Mouse (Mus musculus) gastrocnemius, adult 18-20 months (tissue): ENCODE measurements at regions not wholly inside any gene's neighbourhood (a gene's known extent, or its start where the extent isn't known, plus 50 kb on each side); places are given as distances from the start of the nearest gene placed in this dataset.

Source experiments
- DNase-seq: peaks from one replicate; pipeline ENCODE4 v3.0.0; 2021; ENCODE audit warnings: low spot score

DNA sequence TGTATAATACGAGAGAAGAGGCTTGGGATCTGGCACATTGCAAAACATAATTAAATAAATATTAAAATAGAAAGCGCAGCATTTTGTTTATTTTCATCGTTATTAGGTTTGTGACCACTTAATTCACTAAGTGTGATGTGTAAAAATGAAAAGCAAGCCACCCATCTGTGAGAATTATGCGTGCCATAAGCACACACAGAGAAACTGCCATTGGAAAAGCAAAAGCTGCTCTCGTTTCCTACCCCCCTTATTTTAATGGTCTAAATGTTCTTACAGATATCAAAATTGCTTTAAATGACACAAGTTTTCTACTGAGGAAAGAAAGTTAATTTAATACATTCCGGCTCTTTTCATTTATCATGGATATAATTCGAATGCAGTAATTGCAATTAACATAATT lies 2780.8 kb upstream of the Gm7489 start:
- DNase-seq, result no peak

DNA sequence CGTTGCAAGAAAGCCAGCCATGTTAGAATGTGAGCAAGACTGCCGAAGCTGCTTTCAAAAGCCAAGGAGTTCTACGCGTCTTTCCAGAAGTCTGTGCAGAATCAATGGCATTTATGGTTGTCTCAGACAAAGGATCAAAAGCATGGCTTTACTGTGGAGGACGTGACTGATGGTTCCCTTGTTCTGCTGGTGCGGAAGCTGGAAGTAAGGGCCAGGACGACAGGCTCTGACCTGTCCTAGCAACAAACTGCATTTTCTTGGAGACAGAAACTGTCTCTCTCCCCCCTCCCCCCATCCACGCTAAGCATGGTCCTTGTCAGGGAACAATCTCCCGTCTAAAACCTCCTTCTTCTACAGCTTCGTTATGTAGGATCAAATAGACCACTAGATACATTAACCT lies 2780.3 kb upstream of the Gm7489 start:
- no peak for DNase-seq

DNA sequence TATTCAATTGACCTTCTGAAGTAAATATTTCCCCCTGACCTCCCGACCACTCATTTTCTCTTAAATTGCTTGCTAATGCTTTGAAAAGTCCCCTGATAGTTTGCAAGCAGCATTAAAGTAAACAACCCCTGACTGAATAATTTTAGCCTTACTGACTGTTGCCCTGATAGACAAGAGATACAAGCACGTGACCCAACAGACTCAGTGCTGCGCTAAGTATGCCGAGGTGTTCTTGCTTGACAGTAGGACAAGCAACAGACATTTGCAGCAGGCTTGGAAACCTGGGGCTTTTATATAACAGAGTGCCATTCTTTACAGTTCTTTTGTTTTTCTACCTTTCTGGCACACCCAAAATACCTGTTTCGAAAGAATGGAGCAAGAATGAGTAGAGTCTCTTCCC lies 2779.9 kb upstream of the Gm7489 start:
- no peak for DNase-seq

DNA sequence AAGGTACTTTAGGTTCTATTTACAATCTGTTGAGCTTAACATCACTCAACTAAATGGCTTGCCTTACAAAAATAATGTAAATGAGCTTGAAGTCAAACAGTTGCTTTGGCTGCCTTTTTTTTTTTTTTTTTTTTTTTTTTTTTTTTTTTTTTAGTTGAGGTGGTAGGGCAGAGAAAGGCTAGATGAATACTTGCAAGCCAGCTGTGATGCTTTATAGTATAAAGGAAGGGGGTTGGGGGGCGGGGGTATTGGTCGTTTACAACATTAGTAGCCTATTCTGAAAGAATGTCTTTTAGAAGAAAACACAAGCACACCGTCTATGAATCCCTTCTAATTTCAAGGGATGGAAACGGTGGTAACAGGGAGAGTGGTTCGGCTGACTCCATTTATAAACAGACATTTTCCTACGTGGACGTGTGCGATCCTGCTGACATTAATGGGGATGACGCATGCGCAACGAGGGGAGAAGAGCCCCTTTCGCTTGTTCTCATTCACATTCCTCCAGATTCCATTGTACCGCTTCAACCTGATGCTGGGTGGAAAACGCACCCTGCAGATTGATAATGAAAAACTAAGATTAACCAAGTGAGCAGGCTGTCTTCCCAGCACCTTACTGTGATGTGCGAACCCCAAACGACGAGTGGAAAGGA lies 2779.2 kb upstream of the Gm7489 start:
- DNase-seq, result no peak

DNA sequence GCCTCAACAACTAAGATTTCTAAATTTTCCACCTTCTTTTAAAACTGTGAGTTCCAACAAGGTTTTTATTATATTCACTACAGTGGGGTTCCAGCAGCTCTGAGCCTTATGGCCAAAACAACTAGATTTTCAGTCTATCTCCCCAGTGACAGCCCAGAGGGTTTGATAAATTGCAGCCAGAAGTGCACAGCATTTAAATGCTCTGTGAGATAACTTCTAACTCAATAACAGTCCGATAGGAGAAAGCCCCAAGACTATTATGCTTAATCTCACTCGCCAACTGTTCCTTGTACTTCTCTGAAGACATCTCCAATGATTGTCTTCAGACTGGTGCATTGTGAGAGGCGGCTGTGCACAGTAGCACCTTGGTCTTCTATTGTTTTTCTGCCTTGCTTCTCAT lies 2774.5 kb upstream of the Gm7489 start:
- DNase-seq, result no peak

DNA sequence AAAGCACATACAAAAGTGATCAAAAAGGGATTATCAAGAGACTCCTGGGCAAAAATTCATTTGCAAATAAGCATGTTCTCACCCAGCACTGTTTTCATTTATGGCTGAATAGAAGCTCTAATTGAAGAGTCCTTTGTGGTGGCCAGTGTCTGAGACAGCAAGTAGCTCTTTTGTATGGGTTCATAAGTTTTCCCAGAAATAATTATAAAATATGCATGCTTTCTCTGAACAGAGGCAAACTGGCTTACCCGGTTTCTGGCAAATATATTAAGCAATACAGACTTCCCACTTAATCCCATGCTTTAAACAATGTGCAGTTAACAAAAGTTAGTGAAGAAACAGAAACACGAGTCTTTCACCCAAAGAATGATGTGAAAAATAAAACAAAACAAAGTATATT lies 2758.8 kb upstream of the Gm7489 start:
- no peak for DNase-seq

DNA sequence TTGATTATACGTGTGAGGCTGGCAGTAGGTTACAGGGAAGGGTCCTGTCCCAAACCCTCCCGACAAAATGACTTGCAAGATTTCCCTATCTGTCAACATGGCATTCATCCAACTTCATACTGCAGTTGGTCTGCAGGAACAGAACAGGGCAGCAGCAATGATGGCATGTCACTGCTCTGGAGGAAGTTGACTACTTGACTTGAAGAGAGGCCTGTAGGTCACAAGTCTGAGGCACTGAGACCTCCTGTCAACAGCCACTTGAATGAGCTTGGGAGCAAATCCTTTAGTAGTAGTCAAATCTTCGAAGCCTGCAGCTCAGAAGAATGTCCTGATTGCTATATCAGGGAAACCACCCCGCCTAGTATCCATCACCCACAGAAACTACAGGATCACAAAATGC lies 2753.7 kb upstream of the Gm7489 start:
- no peak for DNase-seq

DNA sequence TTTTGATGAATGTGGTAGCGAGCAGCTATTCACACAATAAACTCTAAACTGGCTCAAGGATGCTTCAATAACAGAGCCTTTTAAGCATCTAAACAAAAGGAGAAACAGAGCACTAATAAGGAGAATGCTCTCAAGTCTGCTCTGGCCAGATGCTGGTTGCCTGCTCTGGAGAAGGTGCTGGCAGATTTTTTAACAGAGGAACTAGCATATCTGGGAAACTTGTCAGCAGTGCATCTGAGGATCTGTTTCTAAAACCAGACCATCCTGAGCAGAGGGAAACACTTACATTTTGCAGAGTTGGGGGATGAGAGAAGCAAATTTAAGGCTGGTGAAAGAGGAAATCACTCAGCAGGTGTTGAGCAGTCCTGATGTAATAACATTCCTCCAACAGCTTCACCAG lies 2748.6 kb upstream of the Gm7489 start:
- no peak for DNase-seq

DNA sequence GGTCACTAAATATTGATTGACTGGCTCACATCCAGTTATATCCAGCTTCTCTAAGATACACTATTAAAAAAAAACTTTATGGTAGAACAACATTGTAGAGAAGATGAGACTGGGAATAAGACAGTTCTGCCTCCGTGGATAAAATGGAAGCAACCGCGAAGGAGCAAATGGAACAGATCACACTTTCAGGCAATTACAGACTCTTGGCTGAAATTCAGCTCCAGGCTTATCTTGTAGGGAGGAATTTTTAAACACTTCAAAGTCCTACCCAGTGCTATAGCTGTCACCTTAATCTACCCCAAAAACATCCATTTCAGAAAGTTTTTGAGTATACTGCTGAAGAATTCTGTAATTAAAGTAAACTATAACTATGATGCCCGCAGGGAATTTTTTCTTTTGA lies 2745.2 kb upstream of the Gm7489 start:
- DNase-seq, result no peak

DNA sequence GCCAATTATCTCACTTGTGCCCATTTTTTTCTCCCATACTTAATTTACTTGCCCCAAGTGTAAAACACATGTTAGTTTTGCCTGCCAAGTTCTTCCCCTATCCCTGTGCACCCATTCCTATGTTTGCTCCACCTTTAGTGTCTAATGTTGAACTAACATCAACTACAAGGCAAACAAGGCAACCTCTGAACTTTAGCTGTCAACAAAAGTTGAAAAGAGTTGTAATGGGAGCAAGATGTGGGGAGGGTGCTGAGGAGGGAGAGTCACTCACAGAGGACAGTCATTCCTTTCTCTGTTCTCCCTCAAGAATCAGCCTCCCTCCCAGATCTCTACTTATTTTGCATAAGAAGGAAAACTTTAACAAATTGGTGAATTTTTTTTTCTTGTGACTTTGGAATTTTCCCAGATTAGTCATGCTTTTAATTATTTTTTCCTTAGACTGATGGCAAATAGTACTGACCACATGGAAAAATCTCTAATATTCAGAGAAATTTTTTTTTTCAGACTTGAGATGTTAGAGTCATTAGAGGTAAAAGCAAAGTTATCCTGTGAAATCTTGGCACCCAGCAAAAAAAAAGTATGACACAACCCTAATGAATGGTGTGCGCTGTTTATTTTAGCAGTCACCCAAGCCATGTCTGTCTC lies 2710.6 kb upstream of the Gm7489 start:
- no peak for DNase-seq

DNA sequence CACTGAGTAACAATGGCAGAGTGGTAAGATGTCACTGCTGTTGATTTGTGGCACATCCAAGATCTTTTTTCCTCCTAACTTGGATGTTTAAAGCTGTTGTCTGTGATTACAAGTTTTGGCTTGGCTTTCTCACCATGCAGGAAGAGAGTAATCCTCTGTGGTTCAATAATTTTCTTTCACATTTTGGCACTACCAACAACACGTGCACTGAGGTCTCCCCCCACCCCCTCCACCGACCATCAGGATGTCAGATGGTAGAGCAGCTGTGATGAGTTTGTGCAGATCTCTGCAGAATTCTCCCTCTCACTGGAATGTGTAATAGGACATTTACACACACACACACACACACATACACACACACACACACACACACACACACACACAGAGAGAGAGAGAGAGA lies 2708.2 kb upstream of the Gm7489 start:
- peak; percentile 18 for DNase-seq

DNA sequence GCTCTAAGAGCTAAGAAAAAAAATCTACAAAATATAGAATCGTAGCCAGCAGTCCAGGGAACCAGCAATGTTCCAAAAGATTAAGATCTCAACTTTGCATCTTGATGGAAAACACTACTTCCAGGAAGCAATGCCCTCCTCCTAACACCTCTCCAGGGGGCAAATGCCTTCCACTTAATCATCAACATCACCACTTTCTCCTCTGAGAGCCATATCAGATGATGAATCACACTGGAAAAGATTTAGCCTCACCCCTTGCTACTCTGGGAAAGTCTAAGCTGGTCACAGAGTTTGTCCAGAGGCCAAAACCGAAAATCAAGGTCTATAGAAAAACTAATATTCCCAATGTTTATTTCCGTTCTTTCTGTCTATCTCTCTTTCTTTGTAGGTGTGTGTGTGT lies 2695.6 kb upstream of the Gm7489 start:
- no peak for DNase-seq

DNA sequence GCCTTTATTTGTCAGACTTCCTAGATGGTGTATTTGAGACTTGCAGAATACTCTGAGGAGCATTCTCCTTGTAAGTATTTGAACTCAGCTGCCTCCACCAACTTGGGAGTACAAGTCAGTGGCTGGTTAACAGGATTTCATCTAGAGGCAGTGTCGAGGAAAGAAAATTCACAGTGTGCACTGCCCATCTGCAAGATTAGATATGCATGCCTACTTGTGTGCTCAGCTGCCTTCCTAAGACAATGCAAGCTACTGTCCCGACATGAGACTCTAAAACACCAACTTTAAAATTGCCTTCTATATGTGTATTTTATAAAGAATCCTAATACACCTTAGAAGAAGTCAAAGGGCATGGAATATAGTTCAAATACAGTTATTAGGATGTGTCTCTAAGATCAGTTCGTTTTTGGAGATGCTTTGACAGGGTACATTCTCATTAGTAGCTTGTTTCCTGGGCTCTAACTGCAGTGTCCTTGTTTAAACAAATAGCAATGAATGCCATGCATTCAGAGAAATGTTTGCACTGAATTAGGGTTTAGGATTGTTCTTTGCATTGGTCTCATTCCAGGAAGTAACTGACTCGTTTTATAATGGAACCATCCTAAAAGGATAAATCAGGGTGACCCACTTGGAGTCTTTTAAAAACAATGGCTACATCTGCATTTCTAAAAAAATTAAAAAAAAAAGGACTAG lies 2687.1 kb upstream of the Gm7489 start:
- no peak for DNase-seq

DNA sequence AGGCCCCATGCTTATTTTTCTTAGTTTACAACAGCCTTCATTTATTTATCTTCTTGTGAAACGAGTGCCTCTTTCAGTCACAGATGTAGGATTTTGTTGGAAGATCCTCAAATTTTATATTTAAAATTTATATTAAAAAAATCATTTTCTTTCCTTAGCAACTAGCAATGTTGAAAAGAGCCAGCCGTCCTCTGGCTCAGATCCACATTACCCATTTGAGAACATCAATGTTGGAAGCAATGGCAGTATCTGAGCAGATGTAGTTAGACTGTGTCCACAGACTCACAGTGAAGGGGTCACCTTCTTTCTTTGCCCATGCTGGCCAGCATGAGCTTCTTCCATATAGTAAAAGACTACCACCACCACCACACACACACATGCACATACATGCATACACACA lies 2681.4 kb upstream of the Gm7489 start:
- no peak for DNase-seq

DNA sequence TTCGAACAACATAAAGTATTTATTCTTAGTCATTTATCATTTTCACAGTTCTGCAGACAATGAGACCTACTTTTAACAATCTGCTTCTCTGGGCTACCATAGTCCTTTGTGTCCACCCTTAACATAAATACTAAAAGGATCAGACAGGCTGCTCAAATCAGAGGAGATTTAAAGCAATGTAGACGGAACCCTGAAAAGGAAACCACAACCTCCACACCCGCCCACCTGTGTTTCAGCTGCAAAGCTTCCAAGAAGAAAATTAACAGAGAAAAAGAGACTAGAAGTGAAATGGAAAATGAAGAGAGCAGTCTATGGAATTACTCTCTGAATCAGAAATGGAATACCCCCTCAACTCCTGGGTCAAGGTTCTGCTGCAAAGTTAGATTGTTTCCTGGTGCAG lies 2678.7 kb upstream of the Gm7489 start:
- DNase-seq, result no peak

DNA sequence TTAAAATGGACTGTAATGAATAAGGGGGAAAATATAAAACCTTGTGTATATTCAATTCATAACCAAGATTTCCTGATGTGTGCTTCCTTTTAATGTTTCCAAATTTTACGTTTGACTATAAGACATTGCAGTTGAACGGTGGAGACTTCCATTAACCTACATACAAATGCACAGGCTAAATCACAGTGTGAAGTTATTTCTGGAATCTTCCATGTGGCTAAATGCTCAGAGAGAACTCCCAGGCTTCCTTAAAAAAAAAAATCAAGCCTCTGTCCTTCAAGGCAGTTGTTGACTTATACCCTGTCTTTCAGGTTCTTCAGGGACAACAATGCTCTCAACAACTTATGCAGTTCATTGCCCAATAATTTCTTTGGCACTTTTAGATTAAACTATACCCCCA lies 2677.9 kb upstream of the Gm7489 start:
- no peak for DNase-seq

DNA sequence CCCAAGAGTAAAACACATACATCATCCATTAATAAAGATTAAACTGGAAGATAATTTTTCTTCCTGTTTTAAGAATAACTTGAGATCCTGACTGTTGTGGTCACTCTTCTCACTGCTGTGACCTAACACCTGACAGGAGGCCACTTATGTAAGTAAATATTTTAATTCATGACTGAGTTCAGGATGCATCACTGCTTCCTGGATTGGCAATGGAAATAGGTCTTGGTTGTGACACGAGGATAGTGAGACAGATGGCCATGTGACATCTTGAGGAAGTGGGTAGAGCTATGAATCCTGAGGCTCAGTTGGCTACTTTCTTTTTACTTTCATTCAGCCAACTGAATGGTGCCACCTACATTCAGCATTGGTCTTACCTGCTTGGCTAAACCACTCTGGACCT lies 2649.8 kb upstream of the Gm7489 start:
- DNase-seq, result no peak

DNA sequence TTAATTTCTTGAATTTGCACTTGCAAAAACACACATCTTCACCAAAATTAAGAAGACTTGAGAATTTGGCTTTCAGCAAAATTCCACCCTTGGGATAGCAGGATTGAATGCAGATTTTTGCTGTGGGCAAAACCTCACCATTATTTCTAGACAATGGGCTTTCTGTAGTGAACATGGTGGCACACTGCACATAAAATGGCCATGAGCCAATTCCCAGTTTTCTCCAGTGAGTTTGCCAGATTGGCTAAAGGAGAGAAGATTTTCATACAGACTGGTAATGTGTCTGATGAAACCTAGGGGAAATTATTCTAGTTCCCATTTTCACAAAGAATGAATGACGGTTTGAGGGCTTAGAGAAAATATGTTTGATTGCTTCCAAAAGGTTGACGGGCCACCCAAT lies 2640.1 kb upstream of the Gm7489 start:
- DNase-seq, result no peak

DNA sequence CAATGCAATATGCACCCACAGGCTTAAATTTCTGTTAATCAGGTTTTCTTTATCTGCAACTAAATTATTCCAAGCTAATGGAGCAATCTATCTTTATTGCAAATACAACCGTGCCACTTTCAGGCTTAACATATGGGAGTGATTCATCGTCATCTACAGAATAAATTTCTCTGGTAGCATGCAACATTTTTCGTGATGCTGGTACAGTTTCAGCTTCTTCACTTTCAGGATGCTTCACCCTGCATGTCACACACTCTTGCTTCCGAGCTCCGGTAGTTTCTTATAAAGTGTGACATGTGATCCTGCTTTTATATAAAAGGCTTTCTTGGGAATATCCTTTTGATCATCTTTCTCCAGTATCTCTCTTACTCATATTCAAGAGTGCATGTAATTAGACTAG lies 2637.4 kb upstream of the Gm7489 start:
- no peak for DNase-seq

DNA sequence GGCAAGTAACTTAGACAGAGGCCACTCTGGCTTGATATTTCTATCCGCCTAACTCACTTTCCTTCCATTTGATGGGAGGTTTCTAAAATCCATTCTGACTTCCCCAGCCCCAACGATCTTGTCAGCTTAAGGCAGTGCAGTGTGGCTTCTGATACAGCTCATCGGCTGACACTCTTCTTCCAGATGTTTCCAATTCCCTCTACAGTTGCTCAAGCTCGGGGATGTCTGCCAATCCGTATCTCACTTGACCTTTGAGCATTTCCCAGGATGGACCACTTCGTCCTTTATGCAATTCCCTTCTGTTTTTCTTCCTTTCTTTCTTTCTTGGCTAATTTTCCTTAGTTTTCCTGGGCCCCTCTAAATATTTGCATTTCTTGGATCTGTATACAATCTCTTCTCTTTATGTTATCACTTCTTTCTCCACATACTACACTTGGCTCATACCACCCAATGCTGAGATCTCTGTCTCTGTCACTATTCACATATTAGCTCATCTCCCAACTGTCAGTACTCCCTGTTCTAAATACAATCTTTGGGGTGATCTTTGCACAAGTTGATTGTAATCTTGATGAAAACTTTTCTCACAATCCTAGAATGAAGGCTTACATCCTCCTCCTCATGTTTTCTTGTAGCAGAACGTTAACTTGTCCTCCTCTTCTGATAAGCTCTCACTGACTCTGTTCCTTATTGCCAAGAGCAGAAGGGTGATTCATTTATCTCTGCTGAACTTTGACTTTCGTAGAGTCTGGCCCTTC lies 2636.5 kb upstream of the Gm7489 start:
- DNase-seq, result peak; percentile 59

DNA sequence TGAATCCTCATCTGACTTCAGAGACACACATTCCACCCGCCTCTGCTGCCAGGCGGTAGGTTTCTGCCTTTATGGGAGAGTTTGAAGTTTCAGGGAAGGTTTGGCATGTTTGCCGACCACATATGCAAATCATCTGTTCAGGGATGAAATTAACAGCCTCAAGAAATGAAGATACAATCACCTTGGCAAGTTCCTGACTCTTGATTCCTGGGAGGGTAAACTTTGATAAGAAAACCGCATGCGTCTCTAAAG lies 2636.0 kb upstream of the Gm7489 start:
- DNase-seq, result no peak

DNA sequence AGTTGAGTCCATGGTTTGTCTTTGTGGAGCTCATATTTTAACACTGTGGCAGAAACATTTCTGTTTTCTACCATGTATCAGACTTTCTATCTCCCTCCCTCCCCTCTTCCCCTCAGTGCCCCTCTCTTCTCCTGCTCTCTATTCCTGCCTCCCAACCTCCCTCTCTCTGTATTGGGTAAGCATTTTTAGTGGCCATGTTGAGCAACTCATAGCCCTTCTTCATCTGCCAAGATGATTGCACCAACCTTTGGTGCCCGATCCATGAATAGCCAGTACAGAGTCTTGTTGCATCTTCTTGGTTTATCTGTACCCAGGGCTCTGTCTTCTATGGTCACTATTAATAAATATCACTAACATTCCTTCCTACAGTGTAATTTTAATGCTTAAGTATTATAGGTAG lies 2630.6 kb upstream of the Gm7489 start:
- DNase-seq, result no peak

DNA sequence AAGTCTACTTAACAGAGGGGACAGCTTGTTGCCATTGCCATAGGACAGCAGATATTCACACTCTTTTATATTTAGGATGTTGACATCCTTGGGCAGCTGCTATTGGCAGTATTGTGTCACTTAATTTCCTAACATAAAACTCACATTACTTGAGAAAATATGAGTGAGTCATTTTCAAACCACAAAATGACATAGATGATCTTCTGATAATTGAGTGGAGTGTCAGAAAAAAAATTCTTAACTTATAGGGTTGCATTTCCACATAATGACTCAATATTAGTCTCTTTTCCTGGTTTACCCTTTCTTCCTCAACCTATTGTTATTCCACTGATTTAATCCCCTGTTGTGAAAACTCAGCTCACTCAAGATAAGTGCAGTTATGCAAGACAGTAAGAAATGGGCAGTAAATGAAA lies 2629.5 kb upstream of the Gm7489 start:
- no peak for DNase-seq
